Mouse (Mus musculus): Measurements from ENCODE around the gene Cep104. TPM values are rescaled to one million over a fixed set of nuclear protein-coding genes. Genes with fewer than 3 reads are reported as not detected.

Gene Cep104
- polyA plus RNA-seq, 2 experiments = 3.9 to 5.1 TPM

DNA sequence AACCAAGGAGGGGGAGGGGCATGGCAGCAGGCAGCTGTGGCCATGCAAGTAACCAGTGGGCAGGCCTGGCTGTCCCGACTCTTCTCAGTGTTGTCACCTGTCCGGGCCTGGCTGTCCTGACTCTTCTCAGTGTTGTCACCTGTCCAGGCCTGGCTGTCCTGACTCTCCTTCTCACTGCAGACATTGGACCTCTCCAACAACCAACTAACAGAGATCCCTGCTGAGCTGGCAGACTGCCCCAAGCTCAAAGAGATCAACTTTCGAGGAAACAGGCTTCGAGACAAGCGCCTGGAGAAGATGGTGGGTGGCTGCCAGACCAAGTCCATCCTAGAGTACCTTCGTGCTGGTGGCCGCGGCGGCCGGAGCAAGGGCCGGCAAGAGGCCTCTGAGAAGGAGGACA is 40.5 kb downstream of the Cep104 start:
- DNase-seq (ENCODE audit: low read depth in 3 of 3, low spot score in 3 of 3) (no peak), ATAC-seq (ENCODE audit: insufficient read depth) (no peak)
- 83% methylated on average over 11 of the region's 11 CpGs for WGBS (ENCODE audit: insufficient replicate concordance)
- no peak overlapping the region for H3K4me3 ChIP-seq (ENCODE audit: insufficient read depth in 1 of 2, low read depth in 2 of 2, low read length in 2 of 2)
- H3K27me3 ChIP-seq (ENCODE audit: control insufficient read depth, insufficient read depth, low read length) = no peaks in the 10 kb centered on the region
- H3K4me1 ChIP-seq (replicated peaks; ENCODE audit: control insufficient read depth in 2 of 2, insufficient read depth in 2 of 2, low read length in 1 of 2) = peaks cover 16 to 22% of the 10 kb centered on the region in 2 experiments
- no peak overlapping the region for H3K27ac ChIP-seq
- peaks cover 48% of the 10 kb centered on the region for H3K36me3 ChIP-seq (replicated peaks; ENCODE audit: control insufficient read depth, insufficient read depth, low read depth)
- H3K4me2 ChIP-seq (ENCODE audit: low read depth) = no peak overlapping the region
- H3K9ac ChIP-seq (replicated peaks) = no peak overlapping the region
- H3K9me3 ChIP-seq (ENCODE audit: control insufficient read depth, low read length) = no peaks in the 10 kb centered on the region
- no peak for TF ChIP-seq CTCF (IDR thresholded peaks at IDR 0.05; ENCODE audit: low read depth)
- TF ChIP-seq EP300 (IDR thresholded peaks at IDR 0.05; ENCODE audit: low read depth) = no peak

- Histone ChIP-seq H3K27ac (no peak overlapping the region), H3K9me3 (ENCODE audit: control insufficient read depth, low read length) (no peaks in the 10 kb centered on the region), H3K9ac (replicated peaks) (no peak overlapping the region), H3K36me3 (replicated peaks; ENCODE audit: control insufficient read depth, insufficient read depth, low read depth) (peaks cover 65% of the 10 kb centered on the region), H3K4me1 (replicated peaks; ENCODE audit: control insufficient read depth in 2 of 2, insufficient read depth in 2 of 2, low read length in 1 of 2) (peaks cover 10 to 20% of the 10 kb centered on the region in 2 experiments), H3K27me3 (ENCODE audit: control insufficient read depth, insufficient read depth, low read length) (no peaks in the 10 kb centered on the region), H3K4me3 (ENCODE audit: insufficient read depth in 1 of 2, low read depth in 2 of 2, low read length in 2 of 2) (no peak overlapping the region), H3K4me2 (ENCODE audit: low read depth) (no peak overlapping the region)
- TF ChIP-seq CTCF (IDR thresholded peaks at IDR 0.05; ENCODE audit: low read depth) = peak; percentile 96
- TF ChIP-seq EP300 (IDR thresholded peaks at IDR 0.05; ENCODE audit: low read depth) = no peak
- peak in 2 of 3 experiments; percentile 46 to 52 for DNase-seq (ENCODE audit: low read depth in 3 of 3, low spot score in 3 of 3)
- ATAC-seq (ENCODE audit: insufficient read depth) = no peak
- 62% methylated on average over 7 of the region's 7 CpGs for WGBS (ENCODE audit: insufficient replicate concordance)
These were observed 44.6 kb downstream of the Cep104 start for GRCm38 (mm10) chr4:154019571-154019970.

GRCm38 (mm10) chr4:154021432-154021831 is 46.4 kb downstream of the Cep104 start:
- Histone ChIP-seq H3K4me3 (ENCODE audit: insufficient read depth in 1 of 2, low read depth in 2 of 2, low read length in 2 of 2) (no peak overlapping the region), H3K4me1 (replicated peaks; ENCODE audit: control insufficient read depth in 2 of 2, insufficient read depth in 2 of 2, low read length in 1 of 2) (peaks cover 12 to 25% of the 10 kb centered on the region in 2 experiments), H3K36me3 (replicated peaks; ENCODE audit: control insufficient read depth, insufficient read depth, low read depth) (peaks cover 54% of the 10 kb centered on the region), H3K4me2 (ENCODE audit: low read depth) (no peak overlapping the region), H3K27ac (peak overlapping the region; percentile 15), H3K9ac (replicated peaks) (no peak overlapping the region), H3K9me3 (ENCODE audit: control insufficient read depth, low read length) (no peaks in the 10 kb centered on the region), H3K27me3 (ENCODE audit: control insufficient read depth, insufficient read depth, low read length) (no peaks in the 10 kb centered on the region)
- TF ChIP-seq CTCF (IDR thresholded peaks at IDR 0.05; ENCODE audit: low read depth) (no peak), EP300 (IDR thresholded peaks at IDR 0.05; ENCODE audit: low read depth) (no peak)
- ATAC-seq (ENCODE audit: insufficient read depth) = no peak
- no peak for DNase-seq (ENCODE audit: low read depth in 3 of 3, low spot score in 3 of 3)
- WGBS (ENCODE audit: insufficient replicate concordance) = 75% methylated on average over 9 of the region's 9 CpGs

GRCm38 (mm10) chr4:154022407-154022806 is 47.4 kb downstream of the Cep104 start:
- Histone ChIP-seq H3K4me3 (ENCODE audit: insufficient read depth in 1 of 2, low read depth in 2 of 2, low read length in 2 of 2) (peak overlapping the region; percentile 92 to 96; a peak in 3 of 4 replicates), H3K27ac (peak overlapping the region; percentile 82), H3K9me3 (ENCODE audit: control insufficient read depth, low read length) (no peaks in the 10 kb centered on the region), H3K4me2 (ENCODE audit: low read depth) (peak overlapping the region; percentile 82), H3K36me3 (replicated peaks; ENCODE audit: control insufficient read depth, insufficient read depth, low read depth) (peaks cover 45% of the 10 kb centered on the region), H3K27me3 (ENCODE audit: control insufficient read depth, insufficient read depth, low read length) (no peaks in the 10 kb centered on the region), H3K9ac (replicated peaks) (peak overlapping the region; percentile 99), H3K4me1 (replicated peaks; ENCODE audit: control insufficient read depth in 2 of 2, insufficient read depth in 2 of 2, low read length in 1 of 2) (peaks cover 16 to 34% of the 10 kb centered on the region in 2 experiments)
- DNase-seq (ENCODE audit: low read depth in 3 of 3, low spot score in 3 of 3) = no peak
- no peak for TF ChIP-seq CTCF (IDR thresholded peaks at IDR 0.05; ENCODE audit: low read depth)
- TF ChIP-seq EP300 (IDR thresholded peaks at IDR 0.05; ENCODE audit: low read depth) = no peak
- 74% methylated on average over 4 of the region's 4 CpGs for WGBS (ENCODE audit: insufficient replicate concordance)
- no peak for ATAC-seq (ENCODE audit: insufficient read depth)

GRCm38 (mm10) chr4:154022844-154023243 is 47.9 kb downstream of the Cep104 start:
- Histone ChIP-seq H3K36me3 (replicated peaks; ENCODE audit: control insufficient read depth, insufficient read depth, low read depth) (peaks cover 43% of the 10 kb centered on the region), H3K9ac (replicated peaks) (peak overlapping the region; percentile 99), H3K9me3 (ENCODE audit: control insufficient read depth, low read length) (no peaks in the 10 kb centered on the region), H3K27me3 (ENCODE audit: control insufficient read depth, insufficient read depth, low read length) (no peaks in the 10 kb centered on the region), H3K4me3 (ENCODE audit: insufficient read depth in 1 of 2, low read depth in 2 of 2, low read length in 2 of 2) (peak overlapping the region; percentile 92 to 96), H3K4me1 (replicated peaks; ENCODE audit: control insufficient read depth in 2 of 2, insufficient read depth in 2 of 2, low read length in 1 of 2) (peaks cover 18 to 38% of the 10 kb centered on the region in 2 experiments), H3K27ac (peak overlapping the region; percentile 82), H3K4me2 (ENCODE audit: low read depth) (peak overlapping the region; percentile 82)
- ATAC-seq (ENCODE audit: insufficient read depth) (no peak), DNase-seq (ENCODE audit: low read depth in 3 of 3, low spot score in 3 of 3) (no peak)
- WGBS (ENCODE audit: insufficient replicate concordance) = 49% methylated on average over 4 of the region's 4 CpGs
- TF ChIP-seq EP300 (IDR thresholded peaks at IDR 0.05; ENCODE audit: low read depth) = no peak
- TF ChIP-seq CTCF (IDR thresholded peaks at IDR 0.05; ENCODE audit: low read depth) = no peak

Data from liver, embryonic 14.5 days (tissue).